24 mouse cellular contexts compared by ENCODE assay signal in the genomic region with DNA sequence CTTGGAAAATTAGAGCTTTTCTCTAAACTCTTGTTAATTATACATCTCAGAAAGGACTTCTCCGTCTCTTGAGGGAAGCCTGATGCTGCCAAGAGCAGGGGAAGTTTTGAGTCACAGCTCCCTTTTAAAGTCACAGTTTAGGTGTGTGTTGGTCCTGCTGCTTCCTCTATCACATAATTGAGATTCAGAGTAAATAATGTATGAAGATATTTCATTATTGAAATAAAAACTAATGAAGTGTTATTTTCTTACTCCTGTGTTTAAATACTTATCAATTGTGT.
DNase-seq lines count a peak whose midpoint lies in the region; ATAC-seq and TF ChIP-seq lines count a peak whose summit lies in the region.
"Had no signal": no experiment of that assay in that cellular context is flagged by ENCODE, and none has a peak within 500 bp of the region (broad histone marks: within the 10 kb centered on the region; RNA-seq: fewer than 3 reads in every experiment).

No protein-coding gene starts in this region.

- no peaks in the 10 kb centered on the region for H3K36me3 ChIP-seq in lung, embryonic 14.5 days (ENCODE audit: insufficient read depth)
- H3K36me3 ChIP-seq in heart, embryonic 11.5 days (ENCODE audit: control insufficient read depth, insufficient read depth, low read length) = no peaks in the 10 kb centered on the region
- H3K36me3 ChIP-seq: embryonic facial prominence, embryonic 13.5 days; embryonic facial prominence, embryonic 15.5 days; forebrain, embryonic 10.5 days; forebrain, embryonic 12.5 days had no signal

- H3K27me3 ChIP-seq in lung, embryonic 14.5 days (ENCODE audit: insufficient read depth, low read length) = no peaks in the 10 kb centered on the region
- H3K27me3 ChIP-seq in heart, embryonic 11.5 days (ENCODE audit: control insufficient read depth, insufficient read depth, low read length) = no peaks in the 10 kb centered on the region
- H3K27me3 ChIP-seq: embryonic facial prominence, embryonic 13.5 days; embryonic facial prominence, embryonic 15.5 days; forebrain, embryonic 12.5 days had no signal

- H3K4me1 ChIP-seq in lung, embryonic 14.5 days (ENCODE audit: insufficient read depth) = no peaks in the 10 kb centered on the region
- no peaks in the 10 kb centered on the region for H3K4me1 ChIP-seq in heart, embryonic 11.5 days (ENCODE audit: control insufficient read depth, insufficient read depth, low read length)
- H3K4me1 ChIP-seq: forebrain, embryonic 10.5 days; forebrain, embryonic 12.5 days had no signal

- H3K9me3 ChIP-seq in lung, embryonic 14.5 days (ENCODE audit: low read depth, low read length) = no peaks in the 10 kb centered on the region
- no peaks in the 10 kb centered on the region for H3K9me3 ChIP-seq in heart, embryonic 11.5 days (replicated peaks; ENCODE audit: control insufficient read depth, low read length)
- H3K9me3 ChIP-seq: embryonic facial prominence, embryonic 13.5 days; embryonic facial prominence, embryonic 15.5 days; forebrain, embryonic 10.5 days; forebrain, embryonic 12.5 days had no signal

- intact Hi-C loops in gastrocnemius, adult 2 months (cut with DNase I) = no loop called here

- TF ChIP-seq CTCF in gastrocnemius, adult 2 months (IDR thresholded peaks at IDR 0.05) = no peak
- TF ChIP-seq CTCF in lung, embryonic 14.5 days (IDR thresholded peaks at IDR 0.05; ENCODE audit: low read depth) = no peak

- H3K27ac ChIP-seq in gastrocnemius, adult 2 months = peak overlapping the region; percentile 52
- H3K27ac ChIP-seq in lung, embryonic 14.5 days (ENCODE audit: low read depth) = peak overlapping the region; percentile 67; the same call in 1 of the 2 replicates
- H3K27ac ChIP-seq in heart, embryonic 11.5 days (ENCODE audit: low read depth, low read length) = no peak overlapping the region
- H3K27ac ChIP-seq: embryonic facial prominence, embryonic 15.5 days; forebrain, embryonic 10.5 days; forebrain, embryonic 12.5 days had no signal

- no peak for ATAC-seq in lung, embryonic 14.5 days (ENCODE audit: insufficient read depth)
- no peak for ATAC-seq in heart, embryonic 11.5 days (replicated peaks; ENCODE audit: insufficient number of reproducible peaks, low FRiP score, low TSS enrichment)
- ATAC-seq: forebrain, embryonic 14.5 days; forebrain, embryonic 16.5 days had no signal

- no peak overlapping the region for H3K4me3 ChIP-seq in gastrocnemius, adult 2 months
- H3K4me3 ChIP-seq in lung, embryonic 14.5 days (ENCODE audit: low read depth, low read length) = no peak overlapping the region
- H3K4me3 ChIP-seq in heart, embryonic 11.5 days (ENCODE audit: low read depth, low read length) = no peak overlapping the region
- H3K4me3 ChIP-seq: embryonic facial prominence, embryonic 13.5 days; embryonic facial prominence, embryonic 15.5 days; erythroblast, embryonic 14.5 days; forebrain, embryonic 10.5 days; forebrain, embryonic 12.5 days had no signal

- DNase-seq in gastrocnemius, adult 2 months = peak; percentile 24
- DNase-seq in gastrocnemius, adult 8-10 months (ENCODE audit: low spot score in 2 of 2) = no peak
- DNase-seq in lung, embryonic 14.5 days = no peak
- DNase-seq in lung, postnatal 14 days = no peak
- DNase-seq in c-Kit-positive CD71-negative TER-119-negative erythroid progenitor cells, embryonic 14.5 days (ENCODE audit: low read depth) = peak; percentile 1
- peak; percentile 54 for DNase-seq in skeletal muscle tissue, adult 2 months (ENCODE audit: low read depth, low spot score)
- no peak for DNase-seq in adrenal gland, postnatal 14 days
- DNase-seq: adrenal gland, adult 8-10 months; adrenal gland, postnatal 25 days; cerebellum, adult 11 months; cerebellum, adult 18-20 months; cerebellum, adult 8-10 months; cerebellum, adult 9-11 months; cerebellum, postnatal 14 days; cerebellum, postnatal 36 days; embryo, embryonic 11 days had no signal

- H3K4me2 ChIP-seq in lung, embryonic 14.5 days = no peak overlapping the region
- no peak overlapping the region for H3K4me2 ChIP-seq in heart, embryonic 11.5 days
- H3K4me2 ChIP-seq: embryonic facial prominence, embryonic 13.5 days; embryonic facial prominence, embryonic 15.5 days; forebrain, embryonic 12.5 days had no signal

- 21% methylated on average over 1 of the region's 1 CpGs for WGBS in lung, embryonic 14.5 days
- WGBS in heart, embryonic 11.5 days (ENCODE audit: insufficient replicate concordance) = 63% methylated on average over 1 of the region's 1 CpGs

- H3K9ac ChIP-seq in lung, embryonic 14.5 days = no peak overlapping the region
- H3K9ac ChIP-seq in heart, embryonic 11.5 days (ENCODE audit: low read depth, low read length) = no peak overlapping the region
- H3K9ac ChIP-seq: embryonic facial prominence, embryonic 13.5 days; embryonic facial prominence, embryonic 15.5 days; forebrain, embryonic 12.5 days had no signal

Comparison
In these comparisons a context has a peak if more than half of its experiments do, and no peak if none do; other contexts are left out.
1. DNase-seq: peak in gastrocnemius, adult 2 months (single experiment), c-Kit-positive CD71-negative TER-119-negative erythroid progenitor cells, embryonic 14.5 days (single experiment) and skeletal muscle tissue, adult 2 months (single experiment); none in gastrocnemius, adult 8-10 months (0 of 2), lung, embryonic 14.5 days (single experiment), lung, postnatal 14 days (single experiment) and adrenal gland, postnatal 14 days (single experiment).